Mouse (Mus musculus) ES-E14 (cell line): Measurements from ENCODE around the gene Dnhd1.

Experiments
- CHD2 ChIP-seq: IDR thresholded peaks from 2 replicates; pipeline ENCODE4 v1.6.1; 2014; ENCODE audit warnings: mild to moderate bottlenecking, low read depth, low read length, inconsistent platforms
- HCFC1 ChIP-seq: IDR thresholded peaks from 2 replicates; pipeline ENCODE4 v1.6.1; 2012; ENCODE audit warnings: low read length, inconsistent platforms, borderline replicate concordance; ENCODE audit not compliant: insufficient read depth
- ZC3H11A ChIP-seq: IDR thresholded peaks from 2 replicates; pipeline ENCODE4 v1.6.1; 2012; ENCODE audit warnings: low read depth, mild to moderate bottlenecking, inconsistent platforms, low read length, borderline replicate concordance
- ZNF384 ChIP-seq: IDR thresholded peaks from 2 replicates; pipeline ENCODE4 v1.6.1; 2012; ENCODE audit warnings: low read depth, low read length, inconsistent platforms

DNA sequence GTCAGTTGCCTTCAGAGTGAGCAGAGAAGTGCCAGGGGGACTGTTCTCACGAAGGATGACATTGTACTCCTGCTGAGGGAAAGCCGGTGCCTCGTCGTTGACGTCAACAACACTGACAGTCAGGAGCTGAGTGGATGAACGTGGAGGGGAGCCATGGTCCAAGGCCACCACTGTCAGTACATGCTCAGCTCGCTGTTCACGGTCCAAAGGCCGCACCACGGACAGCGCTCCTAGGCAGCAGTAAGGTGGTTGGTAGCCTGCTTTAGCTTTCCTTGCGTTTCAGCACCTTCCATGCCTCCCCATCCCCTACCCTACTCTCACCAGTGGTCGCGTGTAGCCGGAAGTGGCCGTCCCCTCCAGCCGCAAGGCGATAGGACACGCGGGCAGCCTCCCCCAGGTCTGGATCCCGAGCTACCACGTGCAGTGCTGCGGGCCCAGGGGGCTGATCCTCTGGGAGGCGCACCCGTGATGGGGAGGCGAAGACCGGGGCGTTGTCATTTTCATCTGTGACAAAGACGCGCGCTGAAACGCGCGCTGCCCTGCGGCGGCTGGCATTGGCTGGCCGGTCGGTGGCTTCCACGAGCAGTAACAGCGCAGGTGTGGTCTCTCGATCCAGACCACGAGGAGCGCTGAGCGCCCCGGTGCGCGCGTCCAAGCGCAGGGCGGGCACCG is 111.3 kb downstream of the Dnhd1 start:
- TF ChIP-seq ZC3H11A (no peak), CHD2 (no peak), HCFC1 (no peak), ZNF384 (no peak)
